Mouse (Mus musculus): Measurements from ENCODE around the gene Sema4f.

DNA sequence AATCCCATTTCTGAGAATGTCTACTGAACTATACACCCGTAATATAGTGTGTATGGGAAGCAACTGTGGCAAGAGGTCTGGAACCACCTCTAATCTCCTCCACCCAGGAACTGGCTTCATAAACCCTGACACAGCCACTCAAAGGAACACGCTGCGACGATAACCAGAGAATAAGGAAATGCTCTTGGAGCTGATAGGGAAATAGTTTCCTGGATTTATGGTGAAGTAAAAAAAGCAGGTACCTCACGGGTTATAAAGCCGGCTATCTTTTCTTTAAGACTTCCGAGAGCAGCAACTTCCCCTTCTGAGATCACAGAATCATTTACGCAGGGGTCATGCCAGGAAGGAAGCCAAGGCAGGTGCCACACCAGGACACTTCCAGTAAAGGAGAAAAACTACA is 37.0 kb downstream of the Sema4f start:
- TF ChIP-seq CTCF (IDR thresholded peaks at IDR 0.05; ENCODE audit: low read depth, low read length) (no peak), POLR2A (IDR thresholded peaks at IDR 0.05; ENCODE audit: extremely low read depth, insufficient read depth, low read length) (no peak)

All from liver, adult 2 months (tissue).